Mouse (Mus musculus) ES-Bruce4 (cell line): ENCODE results near the gene Stim1. TPM values are rescaled to one million over a fixed set of nuclear protein-coding genes. Genes with fewer than 3 reads are reported as not detected.

Experiments
- H3K27ac ChIP-seq: 2 replicates; pipeline ENCODE4 v1.5.1; 2012; ENCODE audit warnings: low read length, inconsistent platforms; ENCODE audit not compliant: insufficient read depth
- H3K27me3 ChIP-seq: 2 replicates; pipeline ENCODE4 v1.6.1; 2012; ENCODE audit warnings: mild to moderate bottlenecking, low read length, inconsistent platforms; ENCODE audit not compliant: control insufficient read depth, poor library complexity, insufficient read depth, severe bottlenecking
- H3K36me3 ChIP-seq: 2 replicates; pipeline ENCODE4 v1.6.1; 2012; ENCODE audit warnings: inconsistent platforms, mild to moderate bottlenecking, low read length, moderate library complexity; ENCODE audit not compliant: control insufficient read depth, poor library complexity, insufficient read depth, severe bottlenecking
- H3K4me1 ChIP-seq: one replicate; pipeline ENCODE4 v1.8.1; 2011; ENCODE audit warnings: low read length; ENCODE audit not compliant: control insufficient read depth, insufficient read depth
- H3K4me3 ChIP-seq: 2 replicates; pipeline ENCODE4 v1.5.1; 2011; ENCODE audit warnings: low read depth, mild to moderate bottlenecking, low read length
- H3K9ac ChIP-seq: 2 replicates; pipeline ENCODE4 v1.6.1; 2012; ENCODE audit warnings: low read depth, mild to moderate bottlenecking, inconsistent platforms; ENCODE audit not compliant: poor library complexity, severe bottlenecking
- H3K9me3 ChIP-seq: replicated peaks from 2 replicates; pipeline ENCODE4 v1.6.1; 2012; ENCODE audit warnings: mild to moderate bottlenecking, low read length, inconsistent platforms; ENCODE audit not compliant: control insufficient read depth, poor library complexity, insufficient read depth, severe bottlenecking
- CTCF ChIP-seq: IDR thresholded peaks from one replicate; pipeline ENCODE4 v1.8.1; 2011; ENCODE audit warnings: low read depth, low read length
- EP300 ChIP-seq: IDR thresholded peaks from 2 replicates; pipeline ENCODE4 v1.6.1; 2011; ENCODE audit warnings: low read depth, low read length; ENCODE audit not compliant: insufficient read depth
- POLR2A ChIP-seq: IDR thresholded peaks from one replicate; pipeline ENCODE4 v1.8.1; 2011; ENCODE audit warnings: low read length; ENCODE audit not compliant: insufficient read depth
- polyA plus RNA-seq: library from polyadenylated mRNA; stranded (reverse); fragments of >200 nt; gene quantifications from 2 replicates; pipeline ENCODE4 v1.2.4, GENCODE M21; 2011; ENCODE audit warnings: low read depth; ENCODE audit not compliant: missing spikeins, insufficient read depth, insufficient read length

The Stim1 gene
- polyA plus RNA-seq: 26.0 and 28.9 TPM in 2 replicates

DNA sequence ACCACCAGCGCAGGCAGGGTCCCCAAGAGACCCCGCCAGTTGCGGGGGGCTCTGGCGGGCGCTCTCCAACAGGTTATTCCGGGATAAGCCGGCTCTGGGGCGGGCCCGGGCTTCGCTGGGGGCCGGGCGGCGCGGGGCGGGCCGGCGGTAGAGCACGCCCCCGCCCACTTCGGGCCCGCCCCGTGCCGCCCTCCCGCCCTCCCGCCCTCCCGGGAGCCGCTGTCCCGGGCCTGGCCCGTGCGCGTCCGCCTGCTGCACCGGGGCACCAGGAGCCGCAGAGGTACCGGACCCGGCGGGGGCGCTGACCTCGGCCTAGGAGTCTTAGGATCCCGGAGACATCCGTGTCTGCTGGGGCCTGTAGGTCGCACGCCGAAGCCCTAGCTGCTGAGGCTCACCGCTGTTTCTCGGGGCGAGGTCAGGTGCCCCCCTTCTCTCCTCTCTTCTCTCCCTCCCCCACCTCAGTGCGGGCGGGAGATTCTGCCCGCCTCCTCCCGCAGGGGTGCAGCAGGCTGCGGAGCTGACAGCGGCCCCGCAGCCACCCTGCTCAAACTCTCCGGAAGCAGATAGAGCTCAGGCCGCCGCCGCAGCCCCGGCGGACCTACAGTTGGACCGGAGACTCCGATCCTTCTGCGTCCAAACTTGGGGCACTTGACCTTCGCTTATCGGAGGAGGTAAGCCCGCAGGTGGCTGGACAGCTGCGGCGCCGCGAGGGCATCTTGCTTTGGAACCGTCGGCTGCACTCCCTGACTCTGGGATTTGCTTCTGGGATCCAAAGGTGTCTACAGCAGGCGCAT, at the start of gene Stim1:
Stim1 (plus strand) TSS at position 206 of the 794 bp plus-strand sequence.
- Histone ChIP-seq H3K9ac (peak within 1 kb of the TSS; percentile 67), H3K27me3 (no peaks in the 10 kb centered on the region; the same call in 1 of the 2 replicates), H3K27ac (no peak within 1 kb of the TSS), H3K36me3 (no peaks in the 10 kb centered on the region), H3K4me3 (peak within 1 kb of the TSS; percentile 91), H3K9me3 (no peaks in the 10 kb centered on the region), H3K4me1 (no peaks in the 10 kb centered on the region)
- no peak for TF ChIP-seq CTCF
- no peak for TF ChIP-seq POLR2A
- no peak for TF ChIP-seq EP300

DNA sequence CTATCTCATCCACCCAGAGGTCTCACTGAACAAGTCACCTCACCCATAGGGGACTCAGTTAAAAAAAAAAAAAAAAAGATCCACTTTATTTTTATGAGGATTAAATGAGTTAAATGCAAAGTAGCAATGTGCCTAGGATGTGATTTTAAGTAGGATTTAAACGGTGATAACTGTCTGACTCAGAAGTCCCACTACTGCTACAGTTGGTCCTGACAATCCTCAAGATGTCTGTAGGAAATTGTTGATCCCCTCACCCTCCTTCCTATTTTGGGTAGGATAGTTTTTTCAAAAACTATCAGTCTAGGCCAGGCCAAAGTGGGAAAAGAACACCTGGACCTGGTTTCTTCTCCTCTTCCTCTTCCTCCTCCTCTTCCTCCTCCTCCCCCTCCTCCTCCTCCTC, 45.7 kb upstream of the Stim1 start:
- no peaks in the 10 kb centered on the region for H3K9me3 ChIP-seq
- no peak overlapping the region for H3K4me3 ChIP-seq
- no peak overlapping the region for H3K27ac ChIP-seq
- TF ChIP-seq POLR2A (no peak), EP300 (no peak), CTCF (no peak)
- peak overlapping the region; percentile 83; the same call in 1 of the 2 replicates for H3K9ac ChIP-seq
- H3K36me3 ChIP-seq: no peaks in the 10 kb centered on the region
- H3K4me1 ChIP-seq: peaks cover 3% of the 10 kb centered on the region
- no peaks in the 10 kb centered on the region for H3K27me3 ChIP-seq

DNA sequence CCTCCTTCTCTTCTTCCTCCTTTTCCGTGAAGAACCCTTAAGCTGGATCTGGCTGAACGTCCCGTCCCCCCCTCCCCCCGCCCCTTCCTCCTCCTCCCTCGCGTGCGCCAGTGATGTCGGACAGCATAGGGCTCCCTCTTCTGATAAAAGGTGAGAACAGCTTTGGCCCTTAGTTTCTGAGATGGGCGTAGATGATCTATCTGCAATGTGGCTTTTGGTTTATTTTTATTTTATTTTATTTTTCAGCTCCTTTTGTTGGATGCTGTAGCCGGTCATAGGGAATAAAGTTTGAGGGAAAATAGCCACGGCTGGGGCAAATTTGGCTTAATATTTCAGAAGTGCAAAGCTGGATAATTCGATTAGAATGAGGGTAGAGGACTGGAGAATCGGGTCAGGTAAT, 45.3 kb upstream of the Stim1 start:
- Histone ChIP-seq H3K4me1 (peaks cover 3% of the 10 kb centered on the region), H3K4me3 (no peak overlapping the region), H3K27ac (peak overlapping the region; percentile 83), H3K9me3 (no peaks in the 10 kb centered on the region), H3K27me3 (no peaks in the 10 kb centered on the region), H3K36me3 (no peaks in the 10 kb centered on the region), H3K9ac (peak overlapping the region; percentile 83)
- TF ChIP-seq CTCF (peak; percentile 31), POLR2A (no peak)

DNA sequence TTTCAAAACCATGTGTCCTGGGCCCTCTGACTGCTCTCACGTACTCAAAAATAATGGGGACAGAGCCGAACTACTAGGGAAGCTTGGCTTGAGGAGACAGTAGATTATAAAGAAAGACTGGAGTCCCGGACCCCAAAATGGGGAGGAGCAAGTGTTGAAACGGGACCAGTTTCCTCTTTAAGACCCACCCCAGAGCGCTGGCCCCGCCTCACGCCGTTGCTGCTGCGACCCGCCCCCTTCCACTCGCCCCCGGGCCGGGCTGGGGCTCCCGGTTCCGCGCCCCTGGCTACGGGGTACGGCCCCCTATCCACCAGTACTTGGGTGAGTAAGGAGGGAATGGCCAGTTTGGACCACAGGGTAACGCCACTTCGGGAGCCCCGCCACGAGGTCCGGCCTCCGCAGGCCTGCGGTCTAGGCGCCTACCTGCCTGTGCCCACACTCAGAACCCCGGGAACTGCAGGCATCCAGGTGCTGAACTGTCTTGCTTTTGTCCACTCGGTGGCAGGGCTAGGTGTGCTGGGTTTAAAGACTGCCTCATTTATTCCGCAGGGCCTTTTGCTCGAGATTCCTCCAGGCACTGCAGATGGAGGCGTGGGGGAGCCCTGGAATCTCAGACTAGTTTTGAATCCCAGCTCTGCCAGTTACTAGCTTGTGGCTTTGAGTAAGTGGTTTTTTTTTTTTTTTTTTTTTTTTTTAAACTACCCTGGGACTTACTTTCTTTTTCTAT, 44.6 kb upstream of the Stim1 start:
- H3K9ac ChIP-seq: peak overlapping the region; percentile 83
- peak overlapping the region; percentile 99 for H3K4me3 ChIP-seq
- peaks cover 3% of the 10 kb centered on the region for H3K4me1 ChIP-seq
- H3K27me3 ChIP-seq: no peaks in the 10 kb centered on the region
- no peaks in the 10 kb centered on the region for H3K36me3 ChIP-seq
- TF ChIP-seq CTCF: no peak
- H3K27ac ChIP-seq: peak overlapping the region; percentile 83
- H3K9me3 ChIP-seq: no peaks in the 10 kb centered on the region

DNA sequence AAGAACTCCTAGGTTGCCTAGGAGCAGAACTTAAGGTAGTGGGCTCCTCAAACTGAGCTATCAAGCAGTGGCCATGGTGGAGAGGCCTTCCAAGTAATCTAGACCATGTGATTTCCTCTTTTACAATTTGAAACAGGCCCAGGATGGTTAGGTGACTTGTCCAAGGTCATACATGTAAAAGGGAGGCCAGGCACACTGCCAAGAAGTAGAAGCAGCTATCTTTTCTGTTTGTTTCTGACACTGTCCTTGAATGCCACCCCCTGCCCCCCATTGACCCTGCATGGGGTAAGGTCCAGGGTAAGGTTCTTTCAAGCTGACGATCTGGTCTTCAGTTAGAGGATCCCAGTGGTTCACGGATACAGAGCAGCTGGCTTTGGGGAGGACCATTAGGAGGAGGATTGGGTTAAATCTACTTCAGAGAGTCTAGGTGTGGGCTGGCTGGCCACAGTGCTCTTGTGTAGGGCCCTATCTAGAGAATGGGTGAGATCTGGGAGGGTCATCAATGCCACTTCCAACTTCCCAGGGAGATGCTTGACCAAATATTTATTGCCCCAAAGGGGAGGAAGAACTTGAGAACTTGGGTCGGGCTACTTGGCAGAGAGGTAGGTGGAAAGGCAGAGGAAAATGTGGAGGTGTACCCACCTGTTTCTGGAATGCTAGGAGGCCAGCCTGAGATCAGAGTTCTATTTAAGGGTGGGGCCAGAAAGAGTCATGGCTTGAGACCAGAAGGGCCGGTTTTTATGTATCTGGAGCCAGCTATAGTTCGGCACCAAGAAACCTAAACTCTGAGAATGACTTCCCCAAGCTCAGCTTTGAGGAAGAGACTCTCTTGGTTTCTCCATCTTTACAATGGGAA, 43.5 kb upstream of the Stim1 start:
- TF ChIP-seq CTCF (no peak), POLR2A (no peak), EP300 (no peak)
- Histone ChIP-seq H3K4me1 (peaks cover 3% of the 10 kb centered on the region), H3K9ac (peak overlapping the region; percentile 83; the same call in 1 of the 2 replicates), H3K27me3 (no peaks in the 10 kb centered on the region), H3K27ac (no peak overlapping the region), H3K36me3 (0 out of 2 replicates have a peak, but pooled peaks cover 2% of the 10 kb centered on the region), H3K4me3 (no peak overlapping the region), H3K9me3 (no peaks in the 10 kb centered on the region; the same call in 1 of the 2 replicates)
